Mouse (Mus musculus) limb, embryonic 10.5 days (tissue): ENCODE results near the gene Il10. TPM values are rescaled to one million over a fixed set of nuclear protein-coding genes. Genes with fewer than 3 reads are reported as not detected.

ENCODE experiments used
- DNase-seq: peaks from one replicate; pipeline ENCODE4 v3.0.0-alpha.2; 2017; ENCODE audit warnings: low spot score
- H3K27ac ChIP-seq: fragments of 300-500 bp; sonication (generic); 2 replicates; pipeline ENCODE4 v1.5.1; 2016; ENCODE audit warnings: mild to moderate bottlenecking
- H3K27me3 ChIP-seq: fragments of 300-500 bp; sonication (generic); 2 replicates; pipeline ENCODE4 v1.6.1; 2016; ENCODE audit warnings: low read depth, mild to moderate bottlenecking; ENCODE audit not compliant: poor library complexity, severe bottlenecking
- H3K36me3 ChIP-seq: fragments of 300-500 bp; sonication (generic); 2 replicates; pipeline ENCODE4 v1.6.1; 2016; ENCODE audit warnings: mild to moderate bottlenecking, moderate library complexity
- H3K4me1 ChIP-seq: fragments of 300-500 bp; sonication (generic); 2 replicates; pipeline ENCODE4 v1.6.1; 2016
- H3K4me3 ChIP-seq: fragments of 300-500 bp; sonication (generic); 2 replicates; pipeline ENCODE4 v1.5.1; 2016; ENCODE audit warnings: mild to moderate bottlenecking, moderate library complexity
- H3K9me3 ChIP-seq: fragments of 300-500 bp; sonication (generic); replicated peaks from 2 replicates; pipeline ENCODE4 v1.6.1; 2016; ENCODE audit warnings: mild to moderate bottlenecking
- WGBS: fragments of 180-500 bp; shearing (Covaris S2); methylation state at CpG from one replicate; pipeline ENCODE4 v1.1.7; 2016; 5-methylcytosine and 5-hydroxymethylcytosine counted together
- polyA plus RNA-seq: library from polyadenylated mRNA; unstranded; fragments of >200 nt; fragmentation: Nextera tagmentation; extraction: Ambion mirVana; gene quantifications from 2 replicates; pipeline ENCODE4 v1.2.1, GENCODE M21; 2016

Il10 gene
- not detected in 2 replicates for polyA plus RNA-seq

GRCm38 (mm10) chr1:131019492-131020098 is at the start of gene Il10:
TSS of gene Il10 (plus strand) at chr1:131019845.
- peaks cover 20% of the 10 kb centered on the region for H3K27me3 ChIP-seq
- no peaks in the 10 kb centered on the region for H3K9me3 ChIP-seq
- WGBS = 83% methylated on average over 8 of the region's 8 CpGs
- no peak within 1 kb of the TSS for H3K27ac ChIP-seq
- H3K4me3 ChIP-seq = no peak within 1 kb of the TSS
- H3K36me3 ChIP-seq = no peaks in the 10 kb centered on the region
- H3K4me1 ChIP-seq = peaks cover 19% of the 10 kb centered on the region
- no peak for DNase-seq

- Histone ChIP-seq H3K36me3 (no peaks in the 10 kb centered on the region), H3K9me3 (no peaks in the 10 kb centered on the region), H3K4me1 (no peaks in the 10 kb centered on the region), H3K27ac (no peak overlapping the region), H3K4me3 (no peak overlapping the region), H3K27me3 (no peaks in the 10 kb centered on the region)
- DNase-seq = peak; percentile 50
- 55% methylated on average over 1 of the region's 1 CpGs for WGBS
Observed at GRCm38 (mm10) chr1:130979455-130979854, 40.2 kb upstream of the Il10 start.

GRCm38 (mm10) chr1:130984441-130984840 is 35.2 kb upstream of the Il10 start:
- no peaks in the 10 kb centered on the region for H3K4me1 ChIP-seq
- no peaks in the 10 kb centered on the region for H3K36me3 ChIP-seq
- H3K27me3 ChIP-seq = no peaks in the 10 kb centered on the region
- no peak overlapping the region for H3K27ac ChIP-seq
- no peak overlapping the region for H3K4me3 ChIP-seq
- H3K9me3 ChIP-seq = no peaks in the 10 kb centered on the region
- 66% methylated on average over 7 of the region's 7 CpGs for WGBS
- no peak for DNase-seq

- no peaks in the 10 kb centered on the region for H3K9me3 ChIP-seq
- no peak for DNase-seq
- H3K27ac ChIP-seq = no peak overlapping the region
- no peaks in the 10 kb centered on the region for H3K27me3 ChIP-seq
- H3K36me3 ChIP-seq = no peaks in the 10 kb centered on the region
- 93% methylated on average over 5 of the region's 5 CpGs for WGBS
- H3K4me1 ChIP-seq = no peaks in the 10 kb centered on the region
- H3K4me3 ChIP-seq = no peak overlapping the region
Observed at GRCm38 (mm10) chr1:130987001-130987400, 32.6 kb upstream of the Il10 start.

GRCm38 (mm10) chr1:130987418-130987817 is 32.2 kb upstream of the Il10 start:
- Histone ChIP-seq H3K4me1 (no peaks in the 10 kb centered on the region), H3K4me3 (no peak overlapping the region), H3K36me3 (no peaks in the 10 kb centered on the region), H3K27me3 (no peaks in the 10 kb centered on the region), H3K27ac (no peak overlapping the region), H3K9me3 (no peaks in the 10 kb centered on the region)
- no peak for DNase-seq

- Histone ChIP-seq H3K4me3 (no peak overlapping the region), H3K9me3 (no peaks in the 10 kb centered on the region), H3K36me3 (no peaks in the 10 kb centered on the region), H3K27ac (no peak overlapping the region), H3K4me1 (no peaks in the 10 kb centered on the region), H3K27me3 (no peaks in the 10 kb centered on the region)
- no peak for DNase-seq
- WGBS = 93% methylated on average over 3 of the region's 3 CpGs
Observed at GRCm38 (mm10) chr1:130989331-130989730, 30.3 kb upstream of the Il10 start.

GRCm38 (mm10) chr1:130990448-130990847 is 29.2 kb upstream of the Il10 start:
- no peaks in the 10 kb centered on the region for H3K27me3 ChIP-seq
- no peaks in the 10 kb centered on the region for H3K4me1 ChIP-seq
- WGBS = 88% methylated on average over 1 of the region's 1 CpGs
- H3K9me3 ChIP-seq = no peaks in the 10 kb centered on the region
- DNase-seq = no peak
- no peak overlapping the region for H3K4me3 ChIP-seq
- no peaks in the 10 kb centered on the region for H3K36me3 ChIP-seq
- H3K27ac ChIP-seq = no peak overlapping the region

GRCm38 (mm10) chr1:130993574-130994154 is 26.0 kb upstream of the Il10 start:
- no peak overlapping the region for H3K4me3 ChIP-seq
- no peaks in the 10 kb centered on the region for H3K27me3 ChIP-seq
- 88% methylated on average over 9 of the region's 9 CpGs for WGBS
- no peaks in the 10 kb centered on the region for H3K4me1 ChIP-seq
- no peak for DNase-seq
- H3K9me3 ChIP-seq = no peaks in the 10 kb centered on the region
- no peak overlapping the region for H3K27ac ChIP-seq
- no peaks in the 10 kb centered on the region for H3K36me3 ChIP-seq

- WGBS = 66% methylated on average over 1 of the region's 1 CpGs
- Histone ChIP-seq H3K27me3 (no peaks in the 10 kb centered on the region), H3K27ac (no peak overlapping the region), H3K9me3 (no peaks in the 10 kb centered on the region), H3K4me1 (no peaks in the 10 kb centered on the region), H3K36me3 (no peaks in the 10 kb centered on the region), H3K4me3 (no peak overlapping the region)
- DNase-seq = no peak
Observed at GRCm38 (mm10) chr1:130995515-130995914, 24.1 kb upstream of the Il10 start.

- Histone ChIP-seq H3K4me1 (no peaks in the 10 kb centered on the region), H3K36me3 (no peaks in the 10 kb centered on the region), H3K27ac (no peak overlapping the region), H3K4me3 (no peak overlapping the region), H3K27me3 (no peaks in the 10 kb centered on the region), H3K9me3 (no peaks in the 10 kb centered on the region)
- DNase-seq = no peak
- 93% methylated on average over 10 of the region's 10 CpGs for WGBS
Observed at GRCm38 (mm10) chr1:130996356-130996755, 23.3 kb upstream of the Il10 start.

- Histone ChIP-seq H3K4me3 (no peak overlapping the region), H3K9me3 (no peaks in the 10 kb centered on the region), H3K4me1 (no peaks in the 10 kb centered on the region), H3K36me3 (no peaks in the 10 kb centered on the region), H3K27ac (no peak overlapping the region), H3K27me3 (no peaks in the 10 kb centered on the region)
- 86% methylated on average over 4 of the region's 4 CpGs for WGBS
- DNase-seq = no peak
Observed at GRCm38 (mm10) chr1:130997441-130997840, 22.2 kb upstream of the Il10 start.

GRCm38 (mm10) chr1:130998321-130998720 is 21.3 kb upstream of the Il10 start:
- Histone ChIP-seq H3K36me3 (no peaks in the 10 kb centered on the region), H3K4me3 (no peak overlapping the region), H3K9me3 (no peaks in the 10 kb centered on the region), H3K27ac (no peak overlapping the region), H3K27me3 (no peaks in the 10 kb centered on the region), H3K4me1 (peaks cover 4% of the 10 kb centered on the region)
- 93% methylated on average over 10 of the region's 10 CpGs for WGBS
- no peak for DNase-seq

GRCm38 (mm10) chr1:130999708-131000107 is 19.9 kb upstream of the Il10 start:
- Histone ChIP-seq H3K27ac (no peak overlapping the region), H3K4me3 (no peak overlapping the region), H3K4me1 (peaks cover 18% of the 10 kb centered on the region), H3K27me3 (no peaks in the 10 kb centered on the region), H3K9me3 (no peaks in the 10 kb centered on the region), H3K36me3 (no peaks in the 10 kb centered on the region)
- WGBS = 84% methylated on average over 4 of the region's 4 CpGs
- no peak for DNase-seq

GRCm38 (mm10) chr1:131000296-131000695 is 19.3 kb upstream of the Il10 start:
- H3K4me3 ChIP-seq = no peak overlapping the region
- no peaks in the 10 kb centered on the region for H3K27me3 ChIP-seq
- WGBS = 85% methylated on average over 3 of the region's 3 CpGs
- no peaks in the 10 kb centered on the region for H3K9me3 ChIP-seq
- H3K27ac ChIP-seq = no peak overlapping the region
- DNase-seq = no peak
- peaks cover 20% of the 10 kb centered on the region for H3K4me1 ChIP-seq
- H3K36me3 ChIP-seq = no peaks in the 10 kb centered on the region
